Mouse (Mus musculus): ENCODE data around the gene Gjb6. TPM values are rescaled to one million over a fixed set of nuclear protein-coding genes. Genes with fewer than 3 reads are reported as not detected.
A peak's percentile ranks its signal among the peaks of the same experiment; 100 is the strongest.

The Gjb6 gene
- total RNA-seq (2014; rRNA removed) (19.5 and 25.6 TPM in 2 replicates), polyA plus RNA-seq (2015; fragmentation: Nextera tagmentation; extraction: Ambion mirVana) (29.6 and 30.6 TPM in 2 replicates)

- DNase-seq (ENCODE audit: low spot score): no peak
- Histone ChIP-seq H3K36me3 (ENCODE audit: insufficient read depth, low read length) (no peaks in the 10 kb centered on the region), H3K27me3 (ENCODE audit: insufficient read depth, low read length) (peaks cover 8% of the 10 kb centered on the region), H3K4me3 (ENCODE audit: low read length) (peak within 1 kb of the TSS; percentile 42), H3K27ac (no peak within 1 kb of the TSS), H3K4me1 (ENCODE audit: insufficient read depth, low read length) (peaks cover 3% of the 10 kb centered on the region), H3K9ac (replicated peaks; ENCODE audit: low read length) (peak within 1 kb of the TSS; percentile 39; the same call in 1 of the 2 replicates), H3K4me2 (ENCODE audit: low read depth, low read length) (peak within 1 kb of the TSS; percentile 86), H3K9me3 (ENCODE audit: low read length) (no peaks in the 10 kb centered on the region)
- 2% methylated on average over 32 of the region's 33 CpGs for WGBS
- no peak for TF ChIP-seq CTCF (IDR thresholded peaks at IDR 0.05; ENCODE audit: low read depth)
- peak; percentile 47; the same call in 1 of the 2 replicates for ATAC-seq
Observed at GRCm38 (mm10) chr14:57133161-57133661, at the start of gene Gjb6. TSS of gene Gjb6 (minus strand) at chr14:57133611.

DNA sequence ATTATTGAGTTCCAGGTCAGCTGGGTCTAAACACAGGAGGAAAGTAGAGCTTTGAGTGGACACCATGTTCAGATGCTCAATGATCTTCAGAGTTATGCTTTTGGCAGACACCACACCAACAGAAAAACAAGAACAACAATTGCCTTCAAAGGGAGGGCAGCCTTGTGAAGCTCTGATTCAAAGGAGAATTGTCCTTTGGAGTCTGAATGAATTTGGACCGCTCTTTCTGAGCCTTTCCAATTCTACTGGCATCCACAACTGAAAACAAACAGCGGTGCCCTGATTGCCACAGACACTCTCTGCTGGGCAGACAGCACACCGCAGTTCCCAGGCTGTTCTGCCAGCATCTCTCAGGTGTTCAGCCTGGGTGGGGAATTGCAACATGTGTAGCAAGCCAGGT lies 32.1 kb upstream of the Gjb6 start:
- H3K9ac ChIP-seq (replicated peaks; ENCODE audit: low read length): no peak overlapping the region
- H3K4me3 ChIP-seq (ENCODE audit: low read length): no peak overlapping the region
- H3K36me3 ChIP-seq (ENCODE audit: insufficient read depth, low read length): no peaks in the 10 kb centered on the region
- ATAC-seq (no peak), DNase-seq (ENCODE audit: low spot score) (no peak)
- H3K27ac ChIP-seq: no peak overlapping the region
- no peak for TF ChIP-seq CTCF (IDR thresholded peaks at IDR 0.05; ENCODE audit: low read depth)
- no peaks in the 10 kb centered on the region for H3K4me1 ChIP-seq (ENCODE audit: insufficient read depth, low read length)
- WGBS: 75% methylated on average over 3 of the region's 3 CpGs
- no peaks in the 10 kb centered on the region for H3K9me3 ChIP-seq (ENCODE audit: low read length)
- no peak overlapping the region for H3K4me2 ChIP-seq (ENCODE audit: low read depth, low read length)
- H3K27me3 ChIP-seq (ENCODE audit: insufficient read depth, low read length): no peaks in the 10 kb centered on the region

DNA sequence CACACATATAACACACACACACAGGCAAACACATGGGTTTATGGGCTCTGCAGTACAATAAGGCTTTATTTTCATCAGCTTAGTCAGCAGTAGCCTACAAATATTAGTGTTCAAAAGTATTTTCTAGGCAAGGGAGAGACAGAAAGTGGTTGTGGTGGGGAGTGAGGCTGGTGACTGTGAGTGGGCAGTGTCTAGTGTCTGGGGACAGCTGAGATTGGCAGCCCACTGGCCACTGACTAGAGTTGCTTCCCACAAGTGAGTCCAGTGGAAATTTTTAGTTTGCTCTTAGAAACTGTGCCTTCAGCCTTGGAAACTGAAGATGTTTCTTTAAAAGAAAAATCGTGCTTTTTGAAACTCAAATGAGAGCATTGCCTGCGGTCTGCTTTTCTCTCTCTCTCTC lies 28.4 kb upstream of the Gjb6 start:
- DNase-seq (ENCODE audit: low spot score) (no peak), ATAC-seq (no peak)
- Histone ChIP-seq H3K9ac (replicated peaks; ENCODE audit: low read length) (no peak overlapping the region), H3K27ac (no peak overlapping the region), H3K36me3 (ENCODE audit: insufficient read depth, low read length) (no peaks in the 10 kb centered on the region), H3K4me2 (ENCODE audit: low read depth, low read length) (no peak overlapping the region), H3K9me3 (ENCODE audit: low read length) (no peaks in the 10 kb centered on the region), H3K4me1 (ENCODE audit: insufficient read depth, low read length) (no peaks in the 10 kb centered on the region), H3K4me3 (ENCODE audit: low read length) (no peak overlapping the region), H3K27me3 (ENCODE audit: insufficient read depth, low read length) (no peaks in the 10 kb centered on the region)
- 53% methylated on average over 2 of the region's 2 CpGs for WGBS
- no peak for TF ChIP-seq CTCF (IDR thresholded peaks at IDR 0.05; ENCODE audit: low read depth)

DNA sequence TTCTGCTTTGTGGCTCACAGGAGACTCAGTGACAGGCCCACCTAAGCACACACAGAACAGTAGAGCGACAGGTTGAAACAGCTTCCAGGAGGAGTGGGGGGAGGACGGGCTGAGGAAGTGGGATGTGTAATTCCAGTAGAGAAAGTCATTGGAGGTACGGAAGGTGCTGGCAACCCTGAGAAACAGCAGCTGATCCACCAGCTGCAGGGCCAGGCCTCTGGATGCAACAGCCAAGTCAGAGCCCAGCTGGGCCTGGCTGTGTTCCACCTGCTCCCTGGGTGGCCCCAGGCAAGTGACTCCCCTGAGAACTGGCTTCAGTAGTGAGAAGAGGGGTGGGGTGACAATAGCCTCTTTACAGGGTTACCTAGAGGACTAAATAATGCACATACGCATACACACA lies 27.8 kb upstream of the Gjb6 start:
- no peak overlapping the region for H3K9ac ChIP-seq (replicated peaks; ENCODE audit: low read length)
- peak; percentile 51; the same call in 1 of the 2 replicates for ATAC-seq
- TF ChIP-seq CTCF (IDR thresholded peaks at IDR 0.05; ENCODE audit: low read depth): no peak
- DNase-seq (ENCODE audit: low spot score): peak; percentile 35
- no peaks in the 10 kb centered on the region for H3K9me3 ChIP-seq (ENCODE audit: low read length)
- no peaks in the 10 kb centered on the region for H3K4me1 ChIP-seq (ENCODE audit: insufficient read depth, low read length)
- H3K4me3 ChIP-seq (ENCODE audit: low read length): no peak overlapping the region
- 54% methylated on average over 4 of the region's 4 CpGs for WGBS
- no peaks in the 10 kb centered on the region for H3K36me3 ChIP-seq (ENCODE audit: insufficient read depth, low read length)
- no peaks in the 10 kb centered on the region for H3K27me3 ChIP-seq (ENCODE audit: insufficient read depth, low read length)
- 0 out of 2 replicates have a peak overlapping the region, but pooled peaks have one; percentile 11 for H3K27ac ChIP-seq
- no peak overlapping the region for H3K4me2 ChIP-seq (ENCODE audit: low read depth, low read length)

DNA sequence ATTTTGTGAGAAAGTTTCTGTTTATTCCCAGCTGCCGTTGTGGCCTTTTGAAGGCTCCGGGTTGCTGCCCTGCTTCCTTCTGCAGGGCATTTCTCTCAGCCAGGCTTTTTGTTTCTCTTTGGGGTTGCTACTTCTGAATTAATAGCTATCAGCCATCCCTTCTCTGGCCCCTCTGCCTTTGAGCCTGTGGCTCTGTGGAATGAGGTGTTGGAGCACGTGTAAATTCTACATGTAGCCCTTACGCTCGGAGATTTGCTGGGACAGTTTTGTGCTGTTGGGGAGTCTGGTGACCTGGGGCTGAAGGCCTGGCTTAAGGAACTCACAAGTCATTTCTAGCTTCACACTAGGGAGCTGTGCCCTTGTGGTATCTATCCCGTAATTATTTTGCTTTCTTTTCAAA lies 21.5 kb upstream of the Gjb6 start:
- no peak for TF ChIP-seq CTCF (IDR thresholded peaks at IDR 0.05; ENCODE audit: low read depth)
- ATAC-seq (no peak), DNase-seq (ENCODE audit: low spot score) (no peak)
- Histone ChIP-seq H3K9me3 (ENCODE audit: low read length) (no peaks in the 10 kb centered on the region), H3K36me3 (ENCODE audit: insufficient read depth, low read length) (no peaks in the 10 kb centered on the region), H3K4me2 (ENCODE audit: low read depth, low read length) (no peak overlapping the region), H3K9ac (replicated peaks; ENCODE audit: low read length) (no peak overlapping the region), H3K4me1 (ENCODE audit: insufficient read depth, low read length) (no peaks in the 10 kb centered on the region), H3K4me3 (ENCODE audit: low read length) (no peak overlapping the region), H3K27me3 (ENCODE audit: insufficient read depth, low read length) (no peaks in the 10 kb centered on the region), H3K27ac (no peak overlapping the region)
- 48% methylated on average over 6 of the region's 6 CpGs for WGBS

DNA sequence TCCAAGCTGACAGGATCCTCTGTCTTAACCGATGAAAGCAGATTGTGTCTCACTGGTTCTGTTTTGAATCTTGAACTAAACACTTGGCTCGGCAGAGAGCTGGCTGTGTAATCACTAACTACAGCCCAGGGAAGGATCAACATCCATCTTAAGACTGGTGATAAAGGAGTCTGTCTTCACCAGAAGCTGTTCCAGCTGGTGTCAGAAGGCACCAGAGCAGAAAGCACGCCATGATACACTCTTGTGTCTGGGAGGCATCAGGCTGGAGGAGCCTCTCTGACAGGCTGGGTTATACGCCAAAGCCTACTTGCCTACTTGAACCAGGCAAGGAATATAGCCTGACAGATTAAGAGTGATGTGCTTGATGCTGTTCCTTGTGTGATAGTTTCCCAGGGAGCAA lies 12.3 kb upstream of the Gjb6 start:
- TF ChIP-seq CTCF (IDR thresholded peaks at IDR 0.05; ENCODE audit: low read depth): no peak
- Histone ChIP-seq H3K27ac (no peak overlapping the region), H3K4me3 (ENCODE audit: low read length) (no peak overlapping the region), H3K36me3 (ENCODE audit: insufficient read depth, low read length) (no peaks in the 10 kb centered on the region), H3K9ac (replicated peaks; ENCODE audit: low read length) (no peak overlapping the region), H3K4me1 (ENCODE audit: insufficient read depth, low read length) (no peaks in the 10 kb centered on the region), H3K9me3 (ENCODE audit: low read length) (no peaks in the 10 kb centered on the region), H3K27me3 (ENCODE audit: insufficient read depth, low read length) (no peaks in the 10 kb centered on the region), H3K4me2 (ENCODE audit: low read depth, low read length) (no peak overlapping the region)
- ATAC-seq: peak; percentile 55; the same call in 1 of the 2 replicates
- peak; percentile 47 for DNase-seq (ENCODE audit: low spot score)
- WGBS: 52% methylated on average over 4 of the region's 4 CpGs

DNA sequence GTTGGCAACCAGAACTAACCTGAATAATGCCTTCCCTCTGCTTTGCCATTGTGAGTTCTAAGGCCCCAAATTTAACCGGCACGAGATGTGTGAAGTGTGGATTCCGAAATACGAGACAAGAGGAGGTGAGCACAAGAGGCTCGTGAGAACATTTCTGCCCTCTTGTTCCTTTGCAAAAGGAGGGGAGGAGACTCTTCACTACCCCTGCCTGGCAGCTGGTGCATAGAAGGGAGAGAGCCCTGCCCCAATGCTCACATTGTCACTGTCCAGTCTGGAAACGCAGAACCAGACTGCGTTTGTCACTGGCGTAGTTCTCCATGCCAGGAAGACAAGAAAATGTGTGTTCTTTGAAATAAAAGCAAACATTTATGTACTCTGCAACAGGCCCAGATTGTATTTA lies 1.9 kb upstream of the Gjb6 start:
- TF ChIP-seq CTCF (IDR thresholded peaks at IDR 0.05; ENCODE audit: low read depth): no peak
- no peaks in the 10 kb centered on the region for H3K9me3 ChIP-seq (ENCODE audit: low read length)
- DNase-seq (ENCODE audit: low spot score): no peak
- 31% methylated on average over 8 of the region's 8 CpGs for WGBS
- H3K4me3 ChIP-seq (ENCODE audit: low read length): no peak overlapping the region
- peaks cover 8% of the 10 kb centered on the region for H3K27me3 ChIP-seq (ENCODE audit: insufficient read depth, low read length)
- H3K4me2 ChIP-seq (ENCODE audit: low read depth, low read length): no peak overlapping the region
- no peak overlapping the region for H3K9ac ChIP-seq (replicated peaks; ENCODE audit: low read length)
- no peaks in the 10 kb centered on the region for H3K36me3 ChIP-seq (ENCODE audit: insufficient read depth, low read length)
- no peak overlapping the region for H3K27ac ChIP-seq
- no peak for ATAC-seq
- H3K4me1 ChIP-seq (ENCODE audit: insufficient read depth, low read length): peaks cover 3% of the 10 kb centered on the region
